Mouse (Mus musculus) embryo, embryonic 11 days (tissue): ENCODE data around the gene Fabp1.

Source experiments
- DNase-seq: peaks from one replicate; pipeline ENCODE4 v3.0.0-alpha.2; 2015

Fabp1 gene

GRCm38 (mm10) chr6:71199612-71200011 is at the start of gene Fabp1:
Fabp1 (plus strand) TSS chr6:71199827.
- no peak for DNase-seq

DNA sequence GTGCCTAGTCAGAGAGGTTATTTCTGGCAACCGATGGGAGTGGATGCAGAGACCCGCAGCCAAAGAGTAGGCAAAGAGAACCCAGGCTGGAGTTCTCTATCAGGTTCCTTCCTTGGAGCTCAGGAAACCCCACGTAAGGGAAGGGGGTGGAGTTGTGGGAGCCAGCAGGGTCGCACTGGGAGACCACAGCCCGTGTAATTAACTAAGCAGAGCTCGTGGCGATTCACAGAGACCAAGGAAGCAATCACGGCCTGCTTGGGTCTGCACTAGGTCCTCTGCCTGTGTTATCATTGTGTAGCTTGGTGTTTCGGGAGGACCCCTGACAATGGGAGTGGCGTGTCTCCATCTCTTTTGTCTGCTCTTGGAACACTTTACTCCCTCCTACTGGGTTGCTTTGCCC is 48.5 kb upstream of the Fabp1 start:
- DNase-seq: no peak

- DNase-seq: no peak
Observed at GRCm38 (mm10) chr6:71153486-71153885, 46.1 kb upstream of the Fabp1 start.

- DNase-seq: no peak
Observed at GRCm38 (mm10) chr6:71154861-71155260, 44.8 kb upstream of the Fabp1 start.

DNA sequence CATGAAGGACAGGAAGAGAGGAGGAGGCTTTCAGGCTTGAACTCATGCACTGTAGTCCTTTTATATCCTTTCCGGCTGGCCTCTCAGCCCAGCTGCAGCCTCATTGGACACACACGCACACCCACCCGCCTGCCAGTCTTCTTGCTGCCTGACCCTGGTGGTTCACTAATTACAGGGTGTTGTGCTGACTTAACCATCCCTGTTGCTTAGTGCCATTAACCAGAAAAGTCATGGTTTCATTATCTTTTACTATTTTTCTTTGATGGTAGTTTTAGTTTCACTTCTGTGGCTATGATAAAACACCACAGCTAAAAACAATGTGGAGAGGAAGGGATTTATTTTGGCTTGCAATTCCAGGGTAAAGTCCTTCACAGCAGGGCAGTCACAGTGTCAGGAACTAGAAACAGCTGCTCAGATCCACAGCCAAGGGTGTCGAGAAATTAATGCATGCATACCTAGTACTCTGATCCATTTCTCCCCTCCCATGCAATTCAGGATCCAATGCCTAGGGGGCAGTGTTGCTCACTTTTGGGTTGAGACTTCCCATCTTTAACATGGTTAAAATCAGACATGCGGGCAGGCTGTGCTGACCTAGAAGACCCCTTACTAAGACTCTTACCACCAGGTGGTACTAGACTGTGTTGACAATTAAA is 42.8 kb upstream of the Fabp1 start:
- DNase-seq: peak; percentile 26

DNA sequence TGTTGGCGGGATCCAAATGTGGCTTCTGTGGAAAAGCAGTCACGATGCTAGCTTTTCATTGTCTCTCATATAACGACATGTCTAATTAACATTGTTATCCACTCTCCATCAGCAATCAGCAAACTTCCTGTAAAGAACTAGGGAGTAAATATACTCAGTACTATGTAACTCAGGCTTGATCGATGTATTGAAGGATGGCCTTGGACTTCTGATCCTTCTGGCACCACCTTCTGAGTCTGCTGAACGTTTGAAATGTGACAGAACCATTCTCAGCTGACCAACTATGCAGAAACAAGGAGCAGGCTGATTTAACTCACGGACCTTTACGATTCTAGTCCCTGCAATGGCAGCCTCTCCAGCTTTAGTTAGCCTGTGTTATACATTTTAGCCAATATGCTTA is 38.3 kb upstream of the Fabp1 start:
- no peak for DNase-seq

DNA sequence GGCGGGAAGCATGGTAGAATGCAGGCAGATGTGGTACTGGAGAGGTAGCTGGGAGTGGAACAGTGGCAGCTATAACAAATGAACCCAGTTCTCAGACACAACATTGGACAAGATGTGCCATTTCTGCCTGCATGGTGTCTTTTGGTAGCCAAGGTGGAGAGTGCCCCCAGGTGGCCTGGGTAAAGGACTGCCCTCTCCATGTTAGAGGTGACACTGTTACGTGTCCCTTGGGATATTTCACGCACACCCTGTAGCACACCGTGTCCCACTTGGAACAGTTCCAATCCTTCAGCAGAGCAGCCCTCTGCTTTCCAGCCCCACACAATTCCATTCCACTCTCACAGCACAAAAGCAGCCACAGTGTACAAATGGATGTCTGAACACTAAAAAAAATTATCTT is 37.4 kb upstream of the Fabp1 start:
- DNase-seq: no peak

- peak; percentile 31 for DNase-seq
Observed at GRCm38 (mm10) chr6:71164394-71164793, 35.2 kb upstream of the Fabp1 start.

DNA sequence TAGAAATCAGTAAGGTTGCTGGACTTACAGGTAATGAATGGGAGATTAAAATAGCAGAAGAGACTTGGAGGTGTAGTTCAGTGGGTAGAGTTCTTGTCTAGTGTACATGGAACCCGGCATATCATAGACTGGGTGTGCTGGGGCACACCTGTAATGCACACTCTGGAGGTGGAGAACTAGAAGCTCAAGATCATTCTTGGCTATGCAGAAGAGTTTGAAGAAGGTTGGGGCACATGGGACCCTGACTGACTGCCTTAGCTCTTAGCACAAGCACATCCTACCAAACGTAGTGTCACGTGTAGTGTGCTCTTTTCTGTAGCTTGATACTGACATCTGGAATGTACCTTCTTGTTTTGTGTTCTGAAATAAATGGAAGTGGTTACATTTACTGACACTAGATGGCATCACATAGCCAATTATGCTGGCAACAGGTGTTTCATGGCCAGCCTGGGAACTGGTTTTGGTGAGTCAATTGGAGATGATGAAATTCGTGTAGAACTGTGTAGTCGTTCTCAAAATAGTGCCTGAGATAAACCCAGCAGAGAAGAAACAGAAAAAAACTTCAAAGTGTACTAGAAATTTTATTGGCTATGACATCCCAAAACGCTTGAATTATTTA is 33.0 kb upstream of the Fabp1 start:
- DNase-seq: peak; percentile 73

GRCm38 (mm10) chr6:71172812-71173580 is 26.6 kb upstream of the Fabp1 start:
- DNase-seq: no peak

- no peak for DNase-seq
Observed at GRCm38 (mm10) chr6:71180596-71180995, 19.0 kb upstream of the Fabp1 start.

- DNase-seq: no peak
Observed at GRCm38 (mm10) chr6:71184941-71185604, 14.6 kb upstream of the Fabp1 start.

- DNase-seq: no peak
Observed at GRCm38 (mm10) chr6:71189578-71189977, 10.0 kb upstream of the Fabp1 start.

- DNase-seq: no peak
Observed at GRCm38 (mm10) chr6:71190501-71190900, 9.1 kb upstream of the Fabp1 start.

DNA sequence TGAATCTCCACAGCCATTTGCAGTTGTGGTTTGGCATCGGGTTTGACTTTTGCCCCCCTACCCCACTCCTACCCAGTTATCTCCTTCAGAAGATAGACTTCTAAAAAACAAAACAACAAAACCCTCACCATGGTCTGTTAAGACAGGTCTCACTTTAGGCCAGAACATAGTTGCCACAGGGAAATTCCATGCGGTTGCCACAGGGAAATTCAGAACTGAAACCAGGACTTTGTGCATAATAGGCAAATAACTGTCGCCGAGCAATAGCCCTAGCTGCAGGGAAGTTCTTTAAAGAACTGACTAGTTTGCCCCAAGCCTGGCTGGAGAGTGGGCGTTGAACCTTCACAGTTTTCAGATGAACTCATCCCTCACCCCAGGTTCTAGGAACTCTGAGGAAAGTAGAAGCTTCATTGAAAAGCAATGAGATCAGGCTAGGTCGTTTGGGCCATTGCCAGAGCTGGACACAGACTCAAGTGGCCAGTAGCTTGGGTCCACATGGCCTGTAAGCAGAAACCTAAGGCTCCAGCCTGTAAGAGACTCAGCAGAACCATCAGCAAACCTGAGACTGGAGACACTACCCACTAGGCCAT is 6.4 kb upstream of the Fabp1 start:
- DNase-seq: no peak

DNA sequence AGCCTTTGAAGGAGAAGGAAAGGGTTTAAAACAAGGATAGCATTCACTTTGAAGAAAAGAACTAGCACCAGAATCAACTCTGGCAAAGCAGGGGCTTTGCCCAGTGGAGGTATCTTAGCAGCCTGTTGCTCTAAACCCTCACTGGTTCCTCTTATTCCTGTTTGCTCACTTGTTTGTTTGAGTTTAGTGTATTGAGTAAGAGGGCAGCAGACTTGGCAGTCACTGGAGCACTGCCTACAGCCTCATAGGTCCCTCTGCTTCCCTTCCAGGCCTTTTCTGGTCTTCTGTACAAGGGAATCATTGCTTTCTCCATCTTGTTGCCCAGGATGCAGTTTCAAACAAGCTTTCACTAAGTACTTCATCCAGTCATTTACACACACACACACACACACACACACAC is 3.5 kb upstream of the Fabp1 start:
- DNase-seq: no peak

DNA sequence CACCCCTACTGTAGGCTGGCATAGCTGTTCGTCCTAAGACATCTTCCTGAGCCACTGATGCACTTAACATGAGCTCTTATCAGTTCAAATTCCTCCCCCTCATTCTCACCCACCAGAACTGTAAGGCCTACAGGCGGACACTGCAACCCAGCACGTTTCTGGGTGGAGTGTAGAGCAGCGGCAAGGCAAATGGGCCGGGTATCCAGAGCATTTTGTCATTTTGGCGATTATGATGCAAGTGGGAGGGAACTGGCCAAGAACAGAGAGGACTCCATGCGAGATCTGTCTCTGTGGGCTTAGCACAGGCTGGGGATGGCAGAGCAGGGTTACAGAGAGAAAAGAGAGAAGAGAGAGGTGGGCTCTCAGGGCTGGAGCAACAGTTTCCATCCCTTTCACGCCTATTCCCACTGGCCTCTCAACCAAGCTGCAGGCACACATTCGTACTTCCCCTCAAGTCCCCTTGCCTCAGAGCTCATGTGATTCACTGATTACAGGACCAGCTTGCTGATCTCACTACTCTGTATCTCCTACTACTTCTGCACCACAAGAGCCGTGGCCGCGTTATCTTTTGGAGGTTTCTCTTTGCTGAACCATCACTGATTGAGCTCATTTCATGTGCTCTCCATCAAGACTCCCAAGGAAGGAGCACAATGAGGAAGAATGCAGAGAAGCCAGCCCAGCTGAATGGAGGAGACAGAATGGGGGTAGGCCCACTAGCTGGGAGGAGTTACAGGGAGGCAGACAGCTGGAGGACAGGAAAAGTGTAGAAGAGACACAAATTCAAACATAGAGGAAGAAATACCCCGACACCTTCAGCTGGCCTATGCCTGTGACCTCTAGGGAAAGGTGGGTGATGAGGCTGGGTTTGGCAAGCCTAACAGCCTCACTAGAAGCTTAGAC is 1.7 kb upstream of the Fabp1 start:
- DNase-seq: no peak

- DNase-seq: no peak
Observed at GRCm38 (mm10) chr6:71201925-71202324, 2.3 kb downstream of the Fabp1 start.

DNA sequence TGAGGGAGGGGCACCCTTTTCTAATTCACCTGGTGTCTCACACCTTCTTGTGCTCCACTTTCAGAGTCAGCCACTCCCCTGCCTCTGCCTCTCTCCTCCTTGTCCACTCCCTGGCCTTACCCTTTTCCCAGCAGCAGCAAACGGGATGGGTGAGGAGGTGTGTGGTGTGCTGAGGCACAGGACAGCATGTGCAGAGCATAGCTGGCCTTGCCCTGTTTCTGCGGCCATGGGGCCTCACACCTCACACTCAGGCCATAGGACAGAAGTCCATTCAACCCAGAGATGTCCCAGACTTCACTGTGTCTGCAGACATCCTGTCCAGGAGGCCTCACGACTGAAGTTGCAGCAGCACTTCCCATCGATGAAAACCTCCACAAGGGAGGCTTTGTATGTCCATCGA is 4.0 kb downstream of the Fabp1 start:
- no peak for DNase-seq

DNA sequence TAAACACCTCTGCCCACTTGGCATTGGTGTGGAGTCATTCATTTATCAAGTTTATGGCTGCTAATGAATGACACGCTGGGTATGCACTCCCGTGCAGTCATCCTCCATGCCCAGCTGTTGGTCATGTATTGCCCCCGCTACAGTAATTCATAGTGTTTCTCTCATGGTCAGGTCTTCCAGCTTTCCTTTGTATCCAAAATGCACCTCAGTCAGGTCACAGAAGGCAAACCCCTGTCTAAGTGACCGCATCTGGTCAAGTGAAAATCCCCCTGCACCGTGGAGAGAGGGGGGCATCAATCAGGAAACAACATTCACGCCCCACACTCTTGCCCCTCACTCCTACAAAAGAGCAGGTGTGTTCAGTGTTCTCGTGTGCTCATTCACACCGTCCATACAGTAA is 4.5 kb downstream of the Fabp1 start:
- DNase-seq: no peak

- no peak for DNase-seq
Observed at GRCm38 (mm10) chr6:71208691-71209090, 9.1 kb downstream of the Fabp1 start.

- no peak for DNase-seq
Observed at GRCm38 (mm10) chr6:71211917-71212316, 12.3 kb downstream of the Fabp1 start.
